Mouse (Mus musculus): ENCODE results near the gene Cs. TPM values are rescaled to one million over a fixed set of nuclear protein-coding genes. Genes with fewer than 3 reads are reported as not detected.

Cs gene
- polyA plus RNA-seq (2014; fragmentation: Illumina TruSeq; extraction: RNeasy Lipid Tissue Mini Kit (QIAGEN cat#74804); ENCODE audit: low read depth, low replicate concordance), result 106 TPM

GRCm38 (mm10) chr10:128337306-128338181 lies at the start of gene Cs:
Gene Cs (plus strand): TSS chr10:128337734.

DNA sequence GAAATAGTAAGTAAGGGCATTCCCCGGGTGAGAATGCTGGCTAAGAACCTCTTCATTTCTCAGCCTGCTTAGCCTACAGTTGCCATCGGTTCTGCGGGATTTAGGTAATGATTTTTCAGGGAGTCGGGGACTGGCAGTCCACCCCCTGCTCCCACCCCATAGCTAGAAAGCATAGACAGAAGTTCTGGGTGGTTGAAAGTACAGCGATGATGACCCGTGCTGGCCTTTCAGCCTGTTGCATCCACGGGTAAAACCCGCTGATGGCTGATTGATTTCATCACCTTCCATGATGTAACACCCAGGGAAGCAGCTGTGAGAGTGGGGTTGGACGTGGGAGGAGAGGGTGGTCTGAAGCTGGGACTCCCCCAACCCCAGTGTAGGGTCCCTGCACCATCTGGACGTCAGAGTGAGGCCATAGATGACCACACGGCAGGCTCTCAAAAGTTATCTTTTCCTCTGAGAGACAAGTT lies 38.8 kb upstream of the Cs start, which contains the start of gene Il23a:
Il23a (minus strand) TSS at position 51 of the 470 bp plus-strand sequence.

GRCm38 (mm10) chr10:128303126-128304021 lies 34.2 kb upstream of the Cs start, which contains the start of gene Pan2:
Gene Pan2 (plus strand): TSS chr10:128303335.

DNA sequence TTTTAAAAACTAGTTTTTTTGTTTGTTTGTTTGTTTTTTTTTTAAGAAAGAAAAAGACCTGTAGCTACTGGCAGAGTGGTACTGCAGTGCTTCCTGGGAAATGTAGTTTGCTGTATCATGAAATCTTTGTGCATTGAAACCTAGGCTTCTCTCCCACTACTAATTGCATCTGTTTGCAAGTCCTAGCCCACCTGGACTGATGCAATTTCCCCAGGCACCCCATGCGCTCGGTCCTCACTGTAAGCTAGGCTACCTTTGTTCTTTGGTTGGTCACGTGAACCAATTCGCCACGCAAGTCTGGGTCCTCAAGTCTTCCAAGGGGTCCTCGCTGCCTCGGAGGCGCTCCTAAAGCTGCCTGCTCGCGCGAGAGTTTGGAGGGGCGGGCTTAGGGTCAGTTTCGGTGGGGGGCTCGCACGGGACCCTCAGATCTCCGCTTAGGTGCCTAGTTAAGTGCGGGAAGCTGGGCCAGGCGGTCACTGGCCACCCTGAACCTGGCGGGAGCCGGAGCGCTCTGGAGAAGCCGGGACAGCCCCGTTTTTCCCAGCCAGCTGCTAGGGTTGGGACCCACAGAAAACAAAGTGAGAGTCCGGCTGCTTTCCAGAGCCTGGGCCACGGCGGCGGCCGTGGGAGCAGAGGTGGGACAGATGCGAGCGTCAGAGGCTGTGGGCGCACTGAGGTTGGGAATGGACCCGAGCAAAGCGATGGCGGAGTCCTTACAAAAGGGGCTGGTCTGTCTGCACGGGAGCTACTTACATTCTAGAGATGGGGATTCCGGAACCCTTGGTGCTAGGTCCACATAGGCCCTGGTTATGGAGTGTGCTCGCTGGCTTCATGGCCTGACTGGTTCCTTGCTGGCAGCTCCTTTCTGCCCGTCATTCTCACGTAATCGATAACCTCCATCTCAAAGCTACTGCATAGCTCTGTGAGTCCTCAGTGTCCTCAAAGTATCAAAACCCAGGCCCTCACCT lies 15.1 kb upstream of the Cs start, which contains the start of gene Cnpy2:
Cnpy2 (plus strand) TSS at position 319 of the 968 bp plus-strand sequence.

DNA sequence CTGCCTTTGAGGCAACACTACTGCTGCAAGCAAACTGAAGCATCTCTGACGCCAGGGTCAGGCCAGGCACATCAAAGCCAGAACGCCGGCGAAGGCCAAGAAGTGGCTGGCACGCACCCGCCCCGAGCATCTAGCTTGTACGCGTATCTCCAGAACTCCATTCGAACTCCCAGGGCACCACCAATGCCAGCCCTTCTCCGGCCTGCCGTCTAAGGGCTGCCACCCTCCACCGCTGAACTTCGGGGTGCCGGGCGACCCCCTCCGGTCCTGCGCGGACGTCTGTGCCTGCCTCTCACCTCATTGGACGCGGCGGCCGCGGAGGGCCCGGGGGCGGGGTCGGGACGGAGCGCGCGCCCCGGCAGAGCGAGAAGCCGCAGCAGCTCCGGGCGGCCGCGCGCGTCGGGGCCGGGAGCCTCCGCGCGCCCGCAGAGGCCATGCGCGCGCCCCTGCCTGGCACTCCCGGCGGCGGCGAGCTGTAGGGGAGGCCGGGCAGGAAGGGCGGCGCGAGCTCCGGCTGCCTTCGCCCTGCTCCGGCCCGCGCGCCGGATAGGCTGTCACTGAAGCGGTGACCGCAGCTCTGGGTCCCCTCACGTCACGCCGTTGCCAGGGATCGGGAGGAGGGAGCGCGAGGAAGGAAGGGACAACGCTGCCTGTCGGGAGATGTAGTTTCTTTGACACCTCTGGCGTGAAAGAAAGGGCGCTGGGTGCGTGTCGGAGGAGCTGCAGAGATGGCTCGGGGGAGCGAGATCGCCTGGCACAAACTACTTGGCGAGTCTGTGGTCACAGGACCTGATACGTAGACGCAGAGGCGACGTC lies 31.1 kb downstream of the Cs start, which contains the start of gene Coq10a:
Coq10a (minus strand) TSS at position 596 of the 816 bp plus-strand sequence.

GRCm38 (mm10) chr10:128376455-128377211 lies 39.1 kb downstream of the Cs start, which contains the start of gene Ankrd52:
Gene Ankrd52 (plus strand): TSS chr10:128377115.

GRCm38 (mm10) chr10:128401056-128401455 lies 63.5 kb downstream of the Cs start, which contains the start of gene Slc39a5:
Gene Slc39a5 (minus strand): TSS chr10:128401229.

GRCm38 (mm10) chr10:128411211-128412054 lies 73.9 kb downstream of the Cs start, which contains the start of the genes Nabp2 and Rnf41:
Gene Nabp2 (minus strand): TSS chr10:128411492.
Gene Rnf41 (plus strand): TSS chr10:128411657.

Other genes with a start within 250 kb of the Cs start
- gene Baz2a, start 246.2 kb upstream of the Cs start, polyA plus RNA-seq (2014; fragmentation: Illumina TruSeq; extraction: RNeasy Lipid Tissue Mini Kit (QIAGEN cat#74804); ENCODE audit: low read depth, low replicate concordance), result 9.3 TPM
- 12.4 TPM for gene Rbms2, start 157.4 kb upstream of the Cs start, polyA plus RNA-seq (2014; fragmentation: Illumina TruSeq; extraction: RNeasy Lipid Tissue Mini Kit (QIAGEN cat#74804); ENCODE audit: low read depth, low replicate concordance)
- not detected for gene Gls2, start 143.3 kb upstream of the Cs start, polyA plus RNA-seq (2014; fragmentation: Illumina TruSeq; extraction: RNeasy Lipid Tissue Mini Kit (QIAGEN cat#74804); ENCODE audit: low read depth, low replicate concordance)
- 16.3 TPM for gene Spryd4, start 125.9 kb upstream of the Cs start, polyA plus RNA-seq (2014; fragmentation: Illumina TruSeq; extraction: RNeasy Lipid Tissue Mini Kit (QIAGEN cat#74804); ENCODE audit: low read depth, low replicate concordance)
- gene Mip, start 111.9 kb upstream of the Cs start, polyA plus RNA-seq (2014; fragmentation: Illumina TruSeq; extraction: RNeasy Lipid Tissue Mini Kit (QIAGEN cat#74804); ENCODE audit: low read depth, low replicate concordance), result not detected
- 2.3 TPM for gene Timeless, start 105.7 kb upstream of the Cs start, polyA plus RNA-seq (2014; fragmentation: Illumina TruSeq; extraction: RNeasy Lipid Tissue Mini Kit (QIAGEN cat#74804); ENCODE audit: low read depth, low replicate concordance)
- not detected for gene Apon, start 83.6 kb upstream of the Cs start, polyA plus RNA-seq (2014; fragmentation: Illumina TruSeq; extraction: RNeasy Lipid Tissue Mini Kit (QIAGEN cat#74804); ENCODE audit: low read depth, low replicate concordance)
- not detected for gene Apof, start 69.1 kb upstream of the Cs start, polyA plus RNA-seq (2014; fragmentation: Illumina TruSeq; extraction: RNeasy Lipid Tissue Mini Kit (QIAGEN cat#74804); ENCODE audit: low read depth, low replicate concordance)
- gene Stat2, start 67.2 kb upstream of the Cs start, polyA plus RNA-seq (2014; fragmentation: Illumina TruSeq; extraction: RNeasy Lipid Tissue Mini Kit (QIAGEN cat#74804); ENCODE audit: low read depth, low replicate concordance), result 3.6 TPM
- not detected for gene Il23a, start 39.0 kb upstream of the Cs start, polyA plus RNA-seq (2014; fragmentation: Illumina TruSeq; extraction: RNeasy Lipid Tissue Mini Kit (QIAGEN cat#74804); ENCODE audit: low read depth, low replicate concordance)
- 4.8 TPM for gene Pan2, start 34.4 kb upstream of the Cs start, polyA plus RNA-seq (2014; fragmentation: Illumina TruSeq; extraction: RNeasy Lipid Tissue Mini Kit (QIAGEN cat#74804); ENCODE audit: low read depth, low replicate concordance)
- gene Cnpy2, start 15.3 kb upstream of the Cs start, polyA plus RNA-seq (2014; fragmentation: Illumina TruSeq; extraction: RNeasy Lipid Tissue Mini Kit (QIAGEN cat#74804); ENCODE audit: low read depth, low replicate concordance), result 69.0 TPM
- 8.7 TPM for gene Coq10a, start 31.3 kb downstream of the Cs start, polyA plus RNA-seq (2014; fragmentation: Illumina TruSeq; extraction: RNeasy Lipid Tissue Mini Kit (QIAGEN cat#74804); ENCODE audit: low read depth, low replicate concordance)
- 4.6 TPM for gene Ankrd52, start 39.4 kb downstream of the Cs start, polyA plus RNA-seq (2014; fragmentation: Illumina TruSeq; extraction: RNeasy Lipid Tissue Mini Kit (QIAGEN cat#74804); ENCODE audit: low read depth, low replicate concordance)
- 0.53 TPM for gene Slc39a5, start 63.5 kb downstream of the Cs start, polyA plus RNA-seq (2014; fragmentation: Illumina TruSeq; extraction: RNeasy Lipid Tissue Mini Kit (QIAGEN cat#74804); ENCODE audit: low read depth, low replicate concordance)
- gene Nabp2, start 73.8 kb downstream of the Cs start, polyA plus RNA-seq (2014; fragmentation: Illumina TruSeq; extraction: RNeasy Lipid Tissue Mini Kit (QIAGEN cat#74804); ENCODE audit: low read depth, low replicate concordance), result 18.4 TPM
- gene Rnf41, start 73.9 kb downstream of the Cs start, polyA plus RNA-seq (2014; fragmentation: Illumina TruSeq; extraction: RNeasy Lipid Tissue Mini Kit (QIAGEN cat#74804); ENCODE audit: low read depth, low replicate concordance), result 4.9 TPM
- gene Smarcc2, start 121.5 kb downstream of the Cs start, polyA plus RNA-seq (2014; fragmentation: Illumina TruSeq; extraction: RNeasy Lipid Tissue Mini Kit (QIAGEN cat#74804); ENCODE audit: low read depth, low replicate concordance), result 47.7 TPM
- 99.8 TPM for gene Myl6, start 156.4 kb downstream of the Cs start, polyA plus RNA-seq (2014; fragmentation: Illumina TruSeq; extraction: RNeasy Lipid Tissue Mini Kit (QIAGEN cat#74804); ENCODE audit: low read depth, low replicate concordance)
- 0.40 TPM for gene Myl6b, start 161.0 kb downstream of the Cs start, polyA plus RNA-seq (2014; fragmentation: Illumina TruSeq; extraction: RNeasy Lipid Tissue Mini Kit (QIAGEN cat#74804); ENCODE audit: low read depth, low replicate concordance)
- 2.3 TPM for gene Esyt1, start 188.1 kb downstream of the Cs start, polyA plus RNA-seq (2014; fragmentation: Illumina TruSeq; extraction: RNeasy Lipid Tissue Mini Kit (QIAGEN cat#74804); ENCODE audit: low read depth, low replicate concordance)
- 1.6 TPM for gene Zc3h10, start 210.0 kb downstream of the Cs start, polyA plus RNA-seq (2014; fragmentation: Illumina TruSeq; extraction: RNeasy Lipid Tissue Mini Kit (QIAGEN cat#74804); ENCODE audit: low read depth, low replicate concordance)
- 11.9 TPM for gene Rpl41, start 211.6 kb downstream of the Cs start, polyA plus RNA-seq (2014; fragmentation: Illumina TruSeq; extraction: RNeasy Lipid Tissue Mini Kit (QIAGEN cat#74804); ENCODE audit: low read depth, low replicate concordance)
- gene Pa2g4, start 228.3 kb downstream of the Cs start, polyA plus RNA-seq (2014; fragmentation: Illumina TruSeq; extraction: RNeasy Lipid Tissue Mini Kit (QIAGEN cat#74804); ENCODE audit: low read depth, low replicate concordance), result 69.1 TPM

Measured in kidney, adult 10 weeks (tissue).